Mouse (Mus musculus) liver, embryonic 12.5 days (tissue): Measurements from ENCODE around the gene Msi2. TPM values are rescaled to one million over a fixed set of nuclear protein-coding genes. Genes with fewer than 3 reads are reported as not detected.

Experiments
- ATAC-seq: fragments of 200-750 bp; cut with Nextera tagmentation; 2 replicates; pipeline ENCODE4 v1.8.0; 2017; ENCODE audit warnings: moderate number of reproducible peaks, mild to moderate bottlenecking, moderate library complexity
- H3K27ac ChIP-seq: fragments of 300-500 bp; sonication (generic); 2 replicates; pipeline ENCODE4 v1.5.1; 2016; ENCODE audit warnings: mild to moderate bottlenecking
- H3K27me3 ChIP-seq: fragments of 300-500 bp; sonication (generic); replicated peaks from 2 replicates; pipeline ENCODE4 v1.6.1; 2016; ENCODE audit warnings: mild to moderate bottlenecking, moderate library complexity
- H3K36me3 ChIP-seq: fragments of 300-500 bp; sonication (generic); 2 replicates; pipeline ENCODE4 v1.6.1; 2016; ENCODE audit warnings: mild to moderate bottlenecking, moderate library complexity
- H3K4me1 ChIP-seq: fragments of 300-500 bp; sonication (generic); 2 replicates; pipeline ENCODE4 v1.6.1; 2016
- H3K4me2 ChIP-seq: fragments of 300-500 bp; sonication (generic); 2 replicates; pipeline ENCODE4 v1.6.1; 2016; ENCODE audit warnings: mild to moderate bottlenecking, moderate library complexity
- H3K4me3 ChIP-seq: fragments of 300-500 bp; sonication (generic); 2 replicates; pipeline ENCODE4 v1.5.1; 2016; ENCODE audit warnings: mild to moderate bottlenecking, moderate library complexity
- H3K9ac ChIP-seq: fragments of 300-500 bp; sonication (generic); 2 replicates; pipeline ENCODE4 v1.6.1; 2016; ENCODE audit warnings: mild to moderate bottlenecking, moderate library complexity
- H3K9me3 ChIP-seq: fragments of 300-500 bp; sonication (generic); replicated peaks from 2 replicates; pipeline ENCODE4 v1.6.1; 2016; ENCODE audit warnings: mild to moderate bottlenecking, moderate library complexity
- WGBS: fragments of 180-500 bp; shearing (Covaris S2); methylation state at CpG from one replicate; pipeline ENCODE4 v1.1.7; 2016; ENCODE audit not compliant: insufficient replicate concordance; 5-methylcytosine and 5-hydroxymethylcytosine counted together
- polyA plus RNA-seq: library from polyadenylated mRNA; unstranded; fragments of >200 nt; fragmentation: Nextera tagmentation; extraction: Ambion mirVana; gene quantifications from 2 replicates; pipeline ENCODE4 v1.2.1, GENCODE M21; 2016

Msi2 gene
- polyA plus RNA-seq, 1 experiment from 2014 or later: 5.2 TPM

DNA sequence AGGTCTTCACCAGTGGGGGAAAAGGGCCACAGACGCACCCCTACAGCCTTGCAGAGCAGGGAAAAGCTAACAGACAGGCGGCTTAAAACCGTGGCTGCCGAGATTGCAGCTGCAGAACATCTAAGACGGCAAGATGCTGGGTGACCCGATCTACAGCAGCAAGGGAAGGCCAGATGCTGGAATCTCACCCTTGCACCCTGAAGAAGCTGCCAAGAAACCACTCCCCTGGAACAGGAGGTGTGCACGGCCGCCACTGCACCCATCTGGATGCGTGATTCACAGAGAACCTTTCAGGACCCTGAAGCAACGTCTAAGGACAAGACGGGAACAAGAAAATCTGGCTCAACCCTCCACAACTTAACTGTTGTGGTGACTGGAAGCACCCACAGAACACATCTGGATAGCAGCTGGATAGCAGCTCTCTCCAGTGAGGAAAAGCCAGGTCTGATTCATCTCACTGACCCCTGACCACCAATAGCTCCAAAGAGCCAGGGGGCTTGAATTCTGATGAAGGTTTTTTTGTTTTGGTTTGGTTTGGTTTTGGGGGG, 11.0 kb downstream of the Msi2 start:
- H3K4me3 ChIP-seq: no peak overlapping the region
- 78% methylated on average over 11 of the region's 11 CpGs for WGBS
- H3K27me3 ChIP-seq: no peaks in the 10 kb centered on the region
- H3K4me2 ChIP-seq: no peak overlapping the region
- no peak for ATAC-seq
- peaks cover 65% of the 10 kb centered on the region for H3K36me3 ChIP-seq
- H3K9ac ChIP-seq: no peak overlapping the region
- no peak overlapping the region for H3K27ac ChIP-seq
- H3K9me3 ChIP-seq: no peaks in the 10 kb centered on the region
- H3K4me1 ChIP-seq: peaks cover 14% of the 10 kb centered on the region; the same call in 1 of the 2 replicates

DNA sequence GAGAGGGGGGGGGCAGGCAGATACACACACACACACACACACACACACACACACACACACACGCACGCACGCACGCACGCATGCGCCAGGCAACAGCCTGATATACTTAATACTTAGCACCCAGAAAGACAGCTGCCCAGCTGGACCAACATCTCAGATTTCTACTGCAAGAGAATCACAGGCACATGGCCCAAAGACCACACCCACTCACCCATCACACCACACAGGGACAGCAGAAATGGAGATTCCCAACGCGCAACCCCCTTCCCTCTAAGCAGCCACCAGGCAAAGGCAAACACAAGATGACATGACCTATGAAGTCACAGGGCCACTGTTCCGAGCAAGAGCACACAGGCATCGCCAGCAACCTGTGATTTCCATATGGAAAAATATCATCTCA, 13.6 kb downstream of the Msi2 start:
- ATAC-seq: no peak
- H3K4me1 ChIP-seq: peaks cover 14% of the 10 kb centered on the region; the same call in 1 of the 2 replicates
- H3K9me3 ChIP-seq: no peaks in the 10 kb centered on the region
- no peaks in the 10 kb centered on the region for H3K27me3 ChIP-seq
- H3K9ac ChIP-seq: no peak overlapping the region
- no peak overlapping the region for H3K27ac ChIP-seq
- H3K36me3 ChIP-seq: peaks cover 63% of the 10 kb centered on the region
- WGBS: 84% methylated on average over 10 of the region's 10 CpGs
- no peak overlapping the region for H3K4me2 ChIP-seq
- no peak overlapping the region for H3K4me3 ChIP-seq

DNA sequence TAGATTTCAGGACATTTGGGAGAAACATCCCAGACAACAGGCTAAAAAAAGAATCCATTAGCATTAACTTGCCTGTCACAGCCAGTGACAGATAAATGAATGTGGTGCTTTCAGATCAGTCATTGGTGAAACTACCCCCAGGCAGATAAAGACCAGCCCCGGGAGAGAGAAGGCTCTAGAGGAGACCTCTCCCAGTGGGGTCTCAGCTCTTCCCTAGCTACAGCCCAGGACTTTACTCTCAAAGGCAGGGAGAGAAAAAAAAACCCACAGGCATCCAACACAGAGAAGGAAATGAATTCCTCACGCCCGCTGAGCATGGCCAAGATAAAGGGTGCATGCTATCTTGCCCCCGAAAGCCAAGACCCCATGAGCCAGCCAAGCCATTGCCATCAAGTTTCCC, 15.1 kb downstream of the Msi2 start:
- no peak overlapping the region for H3K4me2 ChIP-seq
- no peak overlapping the region for H3K4me3 ChIP-seq
- no peak overlapping the region for H3K9ac ChIP-seq
- WGBS: 52% methylated on average over 4 of the region's 4 CpGs
- peaks cover 52% of the 10 kb centered on the region for H3K36me3 ChIP-seq
- H3K27ac ChIP-seq: no peak overlapping the region
- peaks cover 15% of the 10 kb centered on the region; the same call in 1 of the 2 replicates for H3K4me1 ChIP-seq
- H3K9me3 ChIP-seq: no peaks in the 10 kb centered on the region
- no peaks in the 10 kb centered on the region for H3K27me3 ChIP-seq
- ATAC-seq: no peak

DNA sequence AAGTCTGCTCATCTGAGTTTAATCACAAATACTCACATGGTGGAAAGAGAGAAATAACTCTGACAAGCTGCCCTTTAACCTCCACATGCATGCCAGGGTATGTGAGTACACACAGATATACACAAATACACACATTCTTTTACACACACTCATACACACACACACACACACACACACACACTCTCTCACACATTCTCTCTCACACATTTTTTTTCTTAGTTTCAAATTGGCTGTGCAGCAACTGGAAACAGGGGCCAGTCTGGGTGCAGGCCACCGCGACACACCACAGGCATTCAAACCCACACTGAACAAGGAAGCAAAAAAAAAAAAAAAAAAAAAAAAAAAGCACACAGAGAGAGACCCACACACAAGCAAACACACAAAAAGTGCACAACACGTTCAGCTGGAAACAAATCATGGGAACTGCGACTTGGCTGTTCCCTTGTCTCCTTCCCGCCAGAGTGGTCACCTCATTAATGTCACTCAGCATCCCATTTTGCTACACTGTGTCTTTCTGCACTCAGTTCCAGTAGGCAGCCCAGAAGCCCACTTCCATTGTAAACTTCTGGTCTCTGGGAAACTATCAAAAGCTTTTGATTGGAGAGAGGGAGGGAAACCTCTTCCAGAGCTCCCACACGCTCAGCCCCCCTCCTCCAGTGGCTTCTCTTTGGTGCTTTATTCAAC, 16.2 kb downstream of the Msi2 start:
- H3K4me3 ChIP-seq: no peak overlapping the region
- H3K27me3 ChIP-seq: no peaks in the 10 kb centered on the region
- no peak for ATAC-seq
- H3K4me2 ChIP-seq: no peak overlapping the region
- H3K4me1 ChIP-seq: peaks cover 20% of the 10 kb centered on the region; the same call in 1 of the 2 replicates
- no peak overlapping the region for H3K9ac ChIP-seq
- whole genome bisulfite sequencing: 69% methylated on average over 6 of the region's 6 CpGs
- H3K36me3 ChIP-seq: peaks cover 46% of the 10 kb centered on the region
- H3K27ac ChIP-seq: no peak overlapping the region
- H3K9me3 ChIP-seq: no peaks in the 10 kb centered on the region

DNA sequence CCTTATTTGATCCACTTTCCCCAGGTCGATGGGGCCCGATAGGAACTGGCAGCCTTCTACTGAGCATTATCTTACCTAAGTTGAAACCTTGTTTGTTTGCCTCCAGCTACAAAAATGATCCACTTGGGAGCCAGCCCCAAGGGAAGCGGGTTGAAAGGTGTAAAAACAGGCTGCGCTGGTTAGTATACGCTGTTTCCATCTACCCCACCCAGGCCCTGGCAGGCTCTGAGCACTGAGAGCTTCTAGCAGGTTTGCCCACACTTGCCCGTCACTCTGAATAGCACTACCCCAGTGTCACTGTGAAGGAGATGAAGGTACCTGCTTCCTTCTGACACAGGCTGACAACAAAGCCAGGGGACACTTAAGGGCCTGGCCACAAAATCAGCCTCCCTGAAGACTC, 17.3 kb downstream of the Msi2 start:
- H3K4me1 ChIP-seq: peaks cover 23% of the 10 kb centered on the region; the same call in 1 of the 2 replicates
- no peaks in the 10 kb centered on the region for H3K9me3 ChIP-seq
- no peak overlapping the region for H3K4me2 ChIP-seq
- 87% methylated on average over 6 of the region's 6 CpGs for WGBS
- no peaks in the 10 kb centered on the region for H3K27me3 ChIP-seq
- ATAC-seq: no peak
- H3K36me3 ChIP-seq: peaks cover 35% of the 10 kb centered on the region
- no peak overlapping the region for H3K27ac ChIP-seq
- no peak overlapping the region for H3K9ac ChIP-seq
- no peak overlapping the region for H3K4me3 ChIP-seq

DNA sequence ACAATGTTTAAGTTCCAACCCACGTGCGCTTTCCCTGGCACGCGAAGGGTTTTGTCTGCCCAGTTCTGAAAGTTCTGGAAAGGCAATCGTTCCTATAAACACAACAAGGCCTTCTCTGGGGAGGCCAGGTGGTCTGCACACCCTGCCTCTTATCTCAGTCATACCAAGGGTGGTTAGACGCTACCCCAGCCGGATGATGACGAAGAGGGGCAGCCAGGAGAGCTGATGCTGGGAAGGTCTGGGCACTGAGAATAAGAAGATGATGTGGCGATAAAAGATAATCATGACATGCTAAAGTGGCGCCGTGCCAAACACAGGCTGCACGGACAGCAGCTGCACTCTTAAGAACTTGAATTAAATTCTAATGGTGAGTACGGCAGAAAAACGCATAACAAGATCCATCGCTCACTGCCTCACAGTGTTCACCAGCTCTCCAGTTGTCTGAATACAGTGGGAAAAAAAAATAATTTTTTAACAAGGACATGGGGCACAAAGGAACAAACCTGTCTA, 18.1 kb downstream of the Msi2 start:
- H3K4me3 ChIP-seq: no peak overlapping the region
- H3K9me3 ChIP-seq: no peaks in the 10 kb centered on the region
- H3K27ac ChIP-seq: no peak overlapping the region
- 84% methylated on average over 15 of the region's 15 CpGs for WGBS
- no peaks in the 10 kb centered on the region for H3K27me3 ChIP-seq
- H3K9ac ChIP-seq: no peak overlapping the region
- H3K4me2 ChIP-seq: no peak overlapping the region
- peaks cover 32% of the 10 kb centered on the region for H3K36me3 ChIP-seq
- ATAC-seq: no peak
- peaks cover 23% of the 10 kb centered on the region; the same call in 1 of the 2 replicates for H3K4me1 ChIP-seq

DNA sequence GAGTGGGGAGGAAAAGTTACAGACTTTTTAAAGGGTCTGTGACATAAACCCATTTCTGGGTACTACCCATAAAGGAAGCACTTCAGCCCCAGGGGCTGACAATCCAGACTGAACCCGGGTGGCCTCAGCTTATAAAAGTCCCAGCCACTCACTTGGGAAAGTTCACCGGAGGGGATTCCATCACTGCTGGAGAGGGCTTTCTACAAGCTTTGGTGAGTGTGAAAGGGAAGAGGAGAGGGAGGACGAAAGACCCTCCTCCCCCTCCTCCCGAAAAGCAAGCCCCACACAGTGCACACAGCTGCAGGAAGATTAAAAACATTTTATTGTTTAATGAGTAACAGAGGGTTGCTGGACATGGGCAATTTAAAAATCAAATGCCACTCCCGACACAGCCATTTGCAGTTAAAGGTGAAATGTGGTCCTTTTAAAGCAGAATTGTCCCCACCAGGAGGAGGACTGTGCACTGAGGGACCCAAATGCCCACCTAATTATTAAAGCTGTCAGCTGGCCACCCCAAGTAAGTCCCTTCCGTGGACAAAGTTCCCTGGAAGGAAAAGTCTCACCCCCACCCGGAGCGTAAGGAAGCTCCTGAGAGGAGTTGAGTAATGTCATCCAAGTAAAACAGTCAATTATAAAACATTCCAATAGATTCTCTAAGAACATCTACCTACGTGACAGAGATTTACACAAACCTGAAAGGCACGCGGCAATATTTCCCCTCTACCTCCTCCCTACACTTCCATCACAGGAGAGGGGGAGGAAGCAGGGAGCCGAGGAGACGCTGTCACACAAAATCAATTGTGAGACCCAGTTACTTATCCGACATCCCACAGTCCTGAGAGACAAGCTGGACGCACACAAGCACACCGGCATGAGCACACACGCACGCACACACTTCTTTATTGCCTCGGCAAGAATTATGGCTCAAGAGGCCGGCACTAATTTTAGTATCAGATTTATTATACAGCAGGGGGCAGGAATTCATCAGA, 24.1 kb downstream of the Msi2 start:
- no peak for ATAC-seq
- H3K9ac ChIP-seq: no peak overlapping the region
- WGBS: 71% methylated on average over 20 of the region's 20 CpGs
- no peak overlapping the region for H3K4me3 ChIP-seq
- peaks cover 52% of the 10 kb centered on the region for H3K4me1 ChIP-seq
- H3K27me3 ChIP-seq: no peaks in the 10 kb centered on the region
- no peak overlapping the region for H3K4me2 ChIP-seq
- H3K9me3 ChIP-seq: no peaks in the 10 kb centered on the region
- H3K27ac ChIP-seq: no peak overlapping the region
- H3K36me3 ChIP-seq: no peaks in the 10 kb centered on the region

DNA sequence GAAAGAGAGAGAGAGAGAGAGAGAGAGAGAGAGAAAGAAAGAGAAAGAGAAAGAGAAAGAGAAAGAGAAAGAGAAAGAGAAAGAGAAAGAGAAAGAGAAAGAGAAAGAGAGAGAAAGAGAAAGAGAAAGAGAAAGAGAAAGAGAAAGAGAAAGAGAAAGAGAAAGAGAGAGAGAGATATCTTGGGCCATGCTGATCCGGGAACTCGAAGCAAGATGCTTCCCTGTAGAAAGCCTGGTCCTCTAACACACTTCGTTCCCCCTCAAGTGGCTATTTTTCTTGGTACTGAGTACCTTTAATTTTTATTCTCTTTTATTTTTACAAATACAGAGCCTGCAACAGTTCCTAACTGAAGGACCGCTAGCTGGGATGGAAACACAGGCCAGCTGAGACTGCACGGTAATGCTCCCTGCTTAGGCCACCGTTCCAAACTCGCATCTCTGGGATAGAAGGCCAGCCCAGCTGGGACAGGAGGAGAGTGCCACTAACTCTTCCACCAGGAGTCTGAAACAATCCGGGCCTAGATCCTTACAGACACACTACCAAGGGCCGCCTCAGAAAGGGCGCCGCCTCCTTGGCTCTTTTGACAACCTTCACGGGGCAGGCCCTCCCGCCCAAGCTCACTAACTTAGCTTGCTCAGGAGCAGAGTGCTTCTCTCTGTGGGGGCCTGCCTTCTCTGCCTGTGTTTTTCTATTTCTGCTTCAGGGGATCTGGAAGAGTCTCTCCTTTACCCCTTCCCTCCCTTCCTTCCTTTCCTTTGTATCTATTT, 25.1 kb downstream of the Msi2 start:
- H3K4me3 ChIP-seq: no peak overlapping the region
- WGBS: 66% methylated on average over 13 of the region's 13 CpGs

DNA sequence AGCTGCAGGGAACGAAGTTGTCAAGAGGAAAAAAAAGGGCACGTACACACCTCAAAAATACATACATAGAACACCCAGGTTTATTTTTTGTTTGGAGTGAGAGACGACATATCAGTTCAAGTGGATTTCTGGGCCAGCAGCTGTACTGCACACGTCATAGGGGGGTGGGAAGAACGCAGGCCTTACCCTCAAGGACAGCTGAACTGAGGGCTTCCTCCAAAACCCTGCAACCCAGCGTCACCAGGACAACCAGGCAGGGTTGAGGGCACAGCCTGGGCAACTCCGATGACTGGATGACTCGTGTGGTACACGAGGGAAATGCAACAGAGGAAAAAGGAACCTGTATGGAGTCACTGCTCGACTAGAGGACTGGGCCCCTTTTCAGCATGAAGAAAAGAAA, 25.9 kb downstream of the Msi2 start:
- no peak overlapping the region for H3K9ac ChIP-seq
- ATAC-seq: no peak
- 47% methylated on average over 9 of the region's 10 CpGs for WGBS
- H3K4me2 ChIP-seq: no peak overlapping the region
- peaks cover 53% of the 10 kb centered on the region for H3K4me1 ChIP-seq
- peaks cover 12% of the 10 kb centered on the region; the same call in 1 of the 2 replicates for H3K36me3 ChIP-seq
- no peaks in the 10 kb centered on the region for H3K9me3 ChIP-seq
- no peaks in the 10 kb centered on the region for H3K27me3 ChIP-seq
- no peak overlapping the region for H3K27ac ChIP-seq
- no peak overlapping the region for H3K4me3 ChIP-seq

More for the DNA sequence above, 25.1 kb downstream of the Msi2 start:
- ATAC-seq: no peak
- no peak overlapping the region for H3K4me2 ChIP-seq
- H3K27ac ChIP-seq: no peak overlapping the region
- H3K4me1 ChIP-seq: peaks cover 51% of the 10 kb centered on the region
- H3K36me3 ChIP-seq: peaks cover 5% of the 10 kb centered on the region; the same call in 1 of the 2 replicates
- H3K9me3 ChIP-seq: no peaks in the 10 kb centered on the region
- H3K9ac ChIP-seq: no peak overlapping the region
- H3K27me3 ChIP-seq: no peaks in the 10 kb centered on the region

DNA sequence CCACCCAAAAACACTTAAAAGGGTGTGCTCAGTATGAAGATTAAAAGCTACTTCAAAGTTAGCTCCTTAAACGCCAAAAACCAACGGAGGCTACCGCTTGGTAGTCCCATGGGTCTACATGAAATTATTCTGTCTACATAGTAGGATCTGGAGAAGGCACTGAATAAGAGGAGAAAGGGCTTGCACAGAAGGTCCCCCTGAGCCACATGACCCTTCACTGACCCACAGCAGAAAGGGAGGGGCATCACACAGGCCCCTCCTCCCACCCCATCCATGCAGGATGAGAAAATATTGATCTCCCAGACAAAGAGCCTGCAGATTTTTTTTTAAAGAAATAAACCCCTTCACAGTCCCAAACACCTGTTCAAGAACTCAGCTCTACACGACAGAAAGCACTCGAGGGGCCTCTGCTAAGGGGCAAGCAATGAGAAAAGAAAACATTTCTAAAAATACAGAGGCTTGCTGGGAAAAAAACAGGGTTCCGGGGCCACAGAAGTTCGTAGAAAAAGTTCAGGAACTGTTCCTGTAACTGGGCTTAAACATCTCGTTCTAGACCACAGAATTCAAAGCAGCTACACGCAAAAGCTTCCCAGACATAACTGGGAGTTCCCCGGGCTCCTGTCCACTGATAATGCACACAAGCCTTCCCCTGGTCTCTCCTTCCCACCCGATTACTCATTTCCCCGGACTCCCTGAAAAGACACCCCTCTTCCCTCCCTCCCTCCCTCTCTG, 27.6 kb downstream of the Msi2 start:
- ATAC-seq: no peak
- H3K4me3 ChIP-seq: no peak overlapping the region
- peaks cover 50% of the 10 kb centered on the region for H3K4me1 ChIP-seq
- 32% methylated on average over 12 of the region's 12 CpGs for WGBS
- H3K9me3 ChIP-seq: no peaks in the 10 kb centered on the region
- H3K4me2 ChIP-seq: no peak overlapping the region; the same call in 1 of the 2 replicates
- no peak overlapping the region for H3K9ac ChIP-seq
- peaks cover 19% of the 10 kb centered on the region; the same call in 1 of the 2 replicates for H3K36me3 ChIP-seq
- no peaks in the 10 kb centered on the region for H3K27me3 ChIP-seq
- peak overlapping the region; percentile 33 for H3K27ac ChIP-seq
